Mouse (Mus musculus) myocyte (in vitro differentiated cells): ENCODE results near the gene Ggact. TPM values are rescaled to one million over a fixed set of nuclear protein-coding genes. Genes with fewer than 3 reads are reported as not detected.

ENCODE experiments used
- H3K27me3 ChIP-seq: one replicate; pipeline ENCODE4 v1.6.1; 2011; ENCODE audit not compliant: control insufficient read depth, insufficient read depth, insufficient read length
- H3K36me3 ChIP-seq: one replicate; pipeline ENCODE4 v1.6.1; 2011; ENCODE audit not compliant: control insufficient read depth, insufficient read depth
- H3K4me2 ChIP-seq: one replicate; pipeline ENCODE4 v1.6.1; 2011; ENCODE audit warnings: low read depth, control low read depth
- H3K4me3 ChIP-seq: one replicate; pipeline ENCODE4 v1.5.1; 2011; ENCODE audit warnings: mild to moderate bottlenecking, control low read depth, moderate library complexity
- H3K79me2 ChIP-seq: one replicate; pipeline ENCODE4 v1.6.1; 2011; ENCODE audit not compliant: control insufficient read depth, insufficient read depth
- H3ac ChIP-seq: one replicate; pipeline ENCODE4 v1.6.1; 2011; ENCODE audit not compliant: control insufficient read depth, insufficient read length
- CEBPB ChIP-seq: IDR thresholded peaks from 2 replicates; pipeline ENCODE4 v1.6.1; 2011; ENCODE audit warnings: mild to moderate bottlenecking, moderate library complexity; ENCODE audit not compliant: poor library complexity, insufficient read depth, severe bottlenecking
- E2F4 ChIP-seq: IDR thresholded peaks from one replicate; pipeline ENCODE4 v1.6.1; 2011; ENCODE audit warnings: mild to moderate bottlenecking, control low read depth, moderate library complexity; ENCODE audit not compliant: insufficient read depth
- MAX ChIP-seq: IDR thresholded peaks from one replicate; pipeline ENCODE4 v1.6.1; 2011; ENCODE audit warnings: low read depth, mild to moderate bottlenecking, control low read depth
- MYOD1 ChIP-seq, 3 experiments: IDR thresholded peaks; one replicate each; pipeline ENCODE4 v1.6.1; 2011; ENCODE audit warnings: control low read depth in 2 of 3, low read depth in 2 of 3, mild to moderate bottlenecking in 2 of 3, moderate library complexity in 1 of 3; ENCODE audit not compliant: insufficient read length in 2 of 3, control insufficient read depth in 1 of 3
- MYOG ChIP-seq, 3 experiments: IDR thresholded peaks; one replicate each; pipeline ENCODE4 v1.6.1; 2011; ENCODE audit warnings: control low read depth in 2 of 3, low read depth in 2 of 3, mild to moderate bottlenecking in 2 of 3; ENCODE audit not compliant: insufficient read length in 2 of 3, control insufficient read depth in 1 of 3, insufficient read depth in 1 of 3
- POLR2A ChIP-seq: IDR thresholded peaks from one replicate; pipeline ENCODE4 v1.6.1; 2011; ENCODE audit warnings: low read depth, mild to moderate bottlenecking, control low read depth, moderate library complexity; ENCODE audit not compliant: insufficient read length
- POLR2AphosphoS2 ChIP-seq: IDR thresholded peaks from one replicate; pipeline ENCODE4 v1.6.1; 2011; ENCODE audit warnings: low read depth, control low read depth; ENCODE audit not compliant: insufficient read length
- REST ChIP-seq: IDR thresholded peaks from one replicate; pipeline ENCODE4 v1.6.1; 2011; ENCODE audit warnings: mild to moderate bottlenecking, control low read depth, moderate library complexity; ENCODE audit not compliant: insufficient read depth, insufficient read length
- SRF ChIP-seq: IDR thresholded peaks from one replicate; pipeline ENCODE4 v1.6.1; 2011; ENCODE audit warnings: low read depth; ENCODE audit not compliant: control insufficient read depth, insufficient read length
- TCF12 ChIP-seq: IDR thresholded peaks from one replicate; pipeline ENCODE4 v1.6.1; 2011; ENCODE audit warnings: mild to moderate bottlenecking, control low read depth; ENCODE audit not compliant: poor library complexity, insufficient read depth, severe bottlenecking
- TCF3 ChIP-seq: IDR thresholded peaks from one replicate; pipeline ENCODE4 v1.6.1; 2011; ENCODE audit warnings: low read depth, control low read depth; ENCODE audit not compliant: insufficient read length
- USF1 ChIP-seq: IDR thresholded peaks from one replicate; pipeline ENCODE4 v1.6.1; 2011; ENCODE audit warnings: low read depth, mild to moderate bottlenecking, control low read depth, moderate library complexity
- polyA plus RNA-seq: library from polyadenylated mRNA; unstranded; fragments of >200 nt; fragmentation: generic; extraction: Trizol; gene quantifications from one replicate; pipeline ENCODE4 v1.2.1, GENCODE M21; 2012; ENCODE audit warnings: missing spikeins

Ggact gene
- polyA plus RNA-seq, 1 experiment: 17.0 TPM

GRCm38 (mm10) chr14:122872612-122873011 is 40.9 kb downstream of the Ggact start:
- TF ChIP-seq MAX: no peak
- no peak for TF ChIP-seq CEBPB
- no peak for TF ChIP-seq POLR2AphosphoS2
- no peak for TF ChIP-seq E2F4
- no peak for TF ChIP-seq POLR2A
- no peak for TF ChIP-seq USF1
- no peak for TF ChIP-seq TCF12
- TF ChIP-seq MYOG (IDR thresholded peaks at IDR 0.05; ENCODE audit: control insufficient read depth in 1 of 3, insufficient read depth in 1 of 3, insufficient read length in 2 of 3, low read depth in 2 of 3): no peak
- TF ChIP-seq TCF3: no peak
- TF ChIP-seq REST: no peak
- Histone ChIP-seq H3K36me3 (no peaks in the 10 kb centered on the region), H3K4me2 (no peak overlapping the region), H3K27me3 (no peaks in the 10 kb centered on the region), H3ac (no peak overlapping the region), H3K79me2 (no peaks in the 10 kb centered on the region), H3K4me3 (no peak overlapping the region)

- TF ChIP-seq USF1: no peak
- no peak for TF ChIP-seq CEBPB
- no peak for TF ChIP-seq POLR2A
- TF ChIP-seq MAX: no peak
- TF ChIP-seq SRF: no peak
- no peak for TF ChIP-seq MYOG (IDR thresholded peaks at IDR 0.05; ENCODE audit: control insufficient read depth in 1 of 3, insufficient read depth in 1 of 3, insufficient read length in 2 of 3, low read depth in 2 of 3)
- TF ChIP-seq TCF12: no peak
- TF ChIP-seq TCF3: no peak
- Histone ChIP-seq H3K27me3 (no peaks in the 10 kb centered on the region), H3K36me3 (no peaks in the 10 kb centered on the region), H3ac (no peak overlapping the region), H3K79me2 (no peaks in the 10 kb centered on the region), H3K4me2 (no peak overlapping the region), H3K4me3 (no peak overlapping the region)
Observed at GRCm38 (mm10) chr14:122871841-122872580, 41.5 kb downstream of the Ggact start.

GRCm38 (mm10) chr14:122869831-122870230 is 43.7 kb downstream of the Ggact start:
- Histone ChIP-seq H3K36me3 (no peaks in the 10 kb centered on the region), H3K79me2 (no peaks in the 10 kb centered on the region), H3ac (no peak overlapping the region), H3K4me3 (no peak overlapping the region), H3K4me2 (no peak overlapping the region), H3K27me3 (no peaks in the 10 kb centered on the region)
- TF ChIP-seq CEBPB (no peak), MYOD1 (IDR thresholded peaks at IDR 0.05; ENCODE audit: control insufficient read depth in 1 of 3, insufficient read length in 2 of 3, low read depth in 2 of 3) (no peak), POLR2A (no peak), USF1 (no peak), E2F4 (no peak), REST (no peak), MYOG (IDR thresholded peaks at IDR 0.05; ENCODE audit: control insufficient read depth in 1 of 3, insufficient read depth in 1 of 3, insufficient read length in 2 of 3, low read depth in 2 of 3) (no peak), MAX (no peak), POLR2AphosphoS2 (no peak), TCF12 (no peak), TCF3 (no peak), SRF (no peak)

- TF ChIP-seq MYOD1 (IDR thresholded peaks at IDR 0.05; ENCODE audit: control insufficient read depth in 1 of 3, insufficient read length in 2 of 3, low read depth in 2 of 3) (no peak), TCF3 (no peak), POLR2A (no peak), TCF12 (no peak), MYOG (IDR thresholded peaks at IDR 0.05; ENCODE audit: control insufficient read depth in 1 of 3, insufficient read depth in 1 of 3, insufficient read length in 2 of 3, low read depth in 2 of 3) (no peak), E2F4 (no peak), CEBPB (no peak), POLR2AphosphoS2 (no peak), USF1 (no peak), MAX (no peak), REST (no peak), SRF (no peak)
- Histone ChIP-seq H3ac (no peak overlapping the region), H3K4me3 (no peak overlapping the region)
Observed at GRCm38 (mm10) chr14:122867531-122868285, 45.8 kb downstream of the Ggact start.

More at GRCm38 (mm10) chr14:122867531-122868285, 45.8 kb downstream of the Ggact start:
- no peaks in the 10 kb centered on the region for H3K27me3 ChIP-seq
- H3K36me3 ChIP-seq: no peaks in the 10 kb centered on the region
- H3K79me2 ChIP-seq: no peaks in the 10 kb centered on the region
- no peak overlapping the region for H3K4me2 ChIP-seq
